Mouse (Mus musculus): Measurements from ENCODE around the gene Arid5a. TPM values are rescaled to one million over a fixed set of nuclear protein-coding genes. Genes with fewer than 3 reads are reported as not detected.

The Arid5a gene
- polyA plus RNA-seq, 1 experiment: 36.7 TPM

GRCm38 (mm10) chr1:36299126-36299525, 8.4 kb upstream of the Arid5a start:
- Histone ChIP-seq H3K27ac (ENCODE audit: control insufficient read depth, insufficient read depth, low read depth, low read length, poor library complexity) (no peak overlapping the region), H3K4me3 (replicated peaks; ENCODE audit: control insufficient read depth, low read depth, low read length) (no peak overlapping the region)
- TF ChIP-seq CTCF (IDR thresholded peaks at IDR 0.05; ENCODE audit: control insufficient read depth, insufficient read depth, low read length) (no peak), POLR2A (IDR thresholded peaks at IDR 0.05; ENCODE audit: borderline replicate concordance, control insufficient read depth, low read depth, low read length) (no peak)

GRCm38 (mm10) chr1:36299676-36300075, 7.9 kb upstream of the Arid5a start:
- H3K4me1 ChIP-seq (ENCODE audit: control insufficient read depth, insufficient read depth, low read length): peaks cover 12% of the 10 kb centered on the region
- WGBS: 42% methylated on average over 2 of the region's 2 CpGs
- TF ChIP-seq CTCF (IDR thresholded peaks at IDR 0.05; ENCODE audit: control insufficient read depth, insufficient read depth, low read length): no peak
- no peak for TF ChIP-seq POLR2A (IDR thresholded peaks at IDR 0.05; ENCODE audit: borderline replicate concordance, control insufficient read depth, low read depth, low read length)
- 0 out of 2 replicates have a peak overlapping the region, but pooled peaks have one; percentile 1 for H3K27ac ChIP-seq (ENCODE audit: control insufficient read depth, insufficient read depth, low read depth, low read length, poor library complexity)
- H3K4me3 ChIP-seq (replicated peaks; ENCODE audit: control insufficient read depth, low read depth, low read length): no peak overlapping the region

More at GRCm38 (mm10) chr1:36299126-36299525, 8.4 kb upstream of the Arid5a start:
- 40% methylated on average over 13 of the region's 13 CpGs for WGBS
- peaks cover 12% of the 10 kb centered on the region for H3K4me1 ChIP-seq (ENCODE audit: control insufficient read depth, insufficient read depth, low read length)

GRCm38 (mm10) chr1:36300486-36300885, 7.0 kb upstream of the Arid5a start:
- Histone ChIP-seq H3K4me1 (ENCODE audit: control insufficient read depth, insufficient read depth, low read length) (peaks cover 12% of the 10 kb centered on the region), H3K27ac (ENCODE audit: control insufficient read depth, insufficient read depth, low read depth, low read length, poor library complexity) (no peak overlapping the region), H3K4me3 (replicated peaks; ENCODE audit: control insufficient read depth, low read depth, low read length) (no peak overlapping the region)
- WGBS: 86% methylated on average over 6 of the region's 6 CpGs
- TF ChIP-seq POLR2A (IDR thresholded peaks at IDR 0.05; ENCODE audit: borderline replicate concordance, control insufficient read depth, low read depth, low read length) (no peak), CTCF (IDR thresholded peaks at IDR 0.05; ENCODE audit: control insufficient read depth, insufficient read depth, low read length) (no peak)

- Histone ChIP-seq H3K4me3 (replicated peaks; ENCODE audit: control insufficient read depth, low read depth, low read length) (no peak overlapping the region), H3K4me1 (ENCODE audit: control insufficient read depth, insufficient read depth, low read length) (peaks cover 7% of the 10 kb centered on the region), H3K27ac (ENCODE audit: control insufficient read depth, insufficient read depth, low read depth, low read length, poor library complexity) (no peak overlapping the region)
- WGBS: 77% methylated on average over 8 of the region's 8 CpGs
- TF ChIP-seq POLR2A (IDR thresholded peaks at IDR 0.05; ENCODE audit: borderline replicate concordance, control insufficient read depth, low read depth, low read length): no peak
- no peak for TF ChIP-seq CTCF (IDR thresholded peaks at IDR 0.05; ENCODE audit: control insufficient read depth, insufficient read depth, low read length)
These were observed 5.3 kb upstream of the Arid5a start for GRCm38 (mm10) chr1:36302273-36302672.

- H3K4me1 ChIP-seq (ENCODE audit: control insufficient read depth, insufficient read depth, low read length): peaks cover 2% of the 10 kb centered on the region
- H3K4me3 ChIP-seq (replicated peaks; ENCODE audit: control insufficient read depth, low read depth, low read length): no peak overlapping the region
- TF ChIP-seq CTCF (IDR thresholded peaks at IDR 0.05; ENCODE audit: control insufficient read depth, insufficient read depth, low read length) (no peak), POLR2A (IDR thresholded peaks at IDR 0.05; ENCODE audit: borderline replicate concordance, control insufficient read depth, low read depth, low read length) (no peak)
- 25% methylated on average over 9 of the region's 9 CpGs for WGBS
- H3K27ac ChIP-seq (ENCODE audit: control insufficient read depth, insufficient read depth, low read depth, low read length, poor library complexity): no peak overlapping the region
These were observed 4.6 kb upstream of the Arid5a start for GRCm38 (mm10) chr1:36302957-36303356.

GRCm38 (mm10) chr1:36303381-36304320, 3.9 kb upstream of the Arid5a start:
- peaks cover 1% of the 10 kb centered on the region; the same call in 1 of the 2 replicates for H3K4me1 ChIP-seq (ENCODE audit: control insufficient read depth, insufficient read depth, low read length)
- TF ChIP-seq POLR2A (IDR thresholded peaks at IDR 0.05; ENCODE audit: borderline replicate concordance, control insufficient read depth, low read depth, low read length) (no peak), CTCF (IDR thresholded peaks at IDR 0.05; ENCODE audit: control insufficient read depth, insufficient read depth, low read length) (no peak)
- H3K27ac ChIP-seq (ENCODE audit: control insufficient read depth, insufficient read depth, low read depth, low read length, poor library complexity): no peak overlapping the region
- H3K4me3 ChIP-seq (replicated peaks; ENCODE audit: control insufficient read depth, low read depth, low read length): no peak overlapping the region
- 9% methylated on average over 30 of the region's 30 CpGs for WGBS

GRCm38 (mm10) chr1:36304764-36305163, 2.8 kb upstream of the Arid5a start:
- no peak for TF ChIP-seq POLR2A (IDR thresholded peaks at IDR 0.05; ENCODE audit: borderline replicate concordance, control insufficient read depth, low read depth, low read length)
- no peak for TF ChIP-seq CTCF (IDR thresholded peaks at IDR 0.05; ENCODE audit: control insufficient read depth, insufficient read depth, low read length)
- no peak overlapping the region for H3K4me3 ChIP-seq (replicated peaks; ENCODE audit: control insufficient read depth, low read depth, low read length)
- no peak overlapping the region for H3K27ac ChIP-seq (ENCODE audit: control insufficient read depth, insufficient read depth, low read depth, low read length, poor library complexity)
- peaks cover 2% of the 10 kb centered on the region; the same call in 1 of the 2 replicates for H3K4me1 ChIP-seq (ENCODE audit: control insufficient read depth, insufficient read depth, low read length)
- 77% methylated on average over 7 of the region's 7 CpGs for WGBS

- peaks cover 4% of the 10 kb centered on the region; the same call in 1 of the 2 replicates for H3K4me1 ChIP-seq (ENCODE audit: control insufficient read depth, insufficient read depth, low read length)
- H3K4me3 ChIP-seq (replicated peaks; ENCODE audit: control insufficient read depth, low read depth, low read length): no peak overlapping the region
- TF ChIP-seq POLR2A (IDR thresholded peaks at IDR 0.05; ENCODE audit: borderline replicate concordance, control insufficient read depth, low read depth, low read length) (no peak), CTCF (IDR thresholded peaks at IDR 0.05; ENCODE audit: control insufficient read depth, insufficient read depth, low read length) (no peak)
- 86% methylated on average over 6 of the region's 6 CpGs for WGBS
- H3K27ac ChIP-seq (ENCODE audit: control insufficient read depth, insufficient read depth, low read depth, low read length, poor library complexity): no peak overlapping the region
These were observed 1.4 kb upstream of the Arid5a start for GRCm38 (mm10) chr1:36306120-36306519.

Data from bone marrow, adult 2 months (tissue).